Mouse (Mus musculus) forebrain, embryonic 14.5 days (tissue): ENCODE data around the gene S100a13. TPM values are rescaled to one million over a fixed set of nuclear protein-coding genes. Genes with fewer than 3 reads are reported as not detected.

Source experiments
- ATAC-seq: fragments of 200-750 bp; cut with Nextera tagmentation; 2 replicates; pipeline ENCODE4 v1.8.0; 2017; ENCODE audit warnings: mild to moderate bottlenecking, moderate library complexity
- DNase-seq: peaks from one replicate; pipeline ENCODE4 v3.0.0-alpha.2; 2015; ENCODE audit warnings: low spot score
- H3K27ac ChIP-seq: fragments of 300-500 bp; sonication (generic); 2 replicates; pipeline ENCODE4 v1.5.1; 2014; ENCODE audit warnings: low read depth, mild to moderate bottlenecking, control low read depth, low read length, moderate library complexity
- H3K27me3 ChIP-seq: fragments of 300-500 bp; sonication (generic); replicated peaks from 2 replicates; pipeline ENCODE4 v1.6.1; 2014; ENCODE audit warnings: low read length, control low read depth, mixed read lengths; ENCODE audit not compliant: control insufficient read depth, insufficient read depth
- H3K36me3 ChIP-seq: fragments of 300-500 bp; sonication (generic); 2 replicates; pipeline ENCODE4 v1.6.1; 2014; ENCODE audit warnings: low read length, control low read depth; ENCODE audit not compliant: control insufficient read depth, insufficient read depth
- H3K4me1 ChIP-seq: fragments of 300-500 bp; sonication (generic); 2 replicates; pipeline ENCODE4 v1.6.1; 2014; ENCODE audit warnings: antibody characterized with exemption, low read length, control low read depth; ENCODE audit not compliant: control insufficient read depth, insufficient read depth
- H3K4me2 ChIP-seq: fragments of 300-500 bp; sonication (generic); 2 replicates; pipeline ENCODE4 v1.6.1; 2014; ENCODE audit warnings: mild to moderate bottlenecking, control low read depth, low read length
- H3K4me3 ChIP-seq: fragments of 300-500 bp; sonication (generic); 2 replicates; pipeline ENCODE4 v1.5.1; 2014; ENCODE audit warnings: low read depth, low read length, control low read depth
- H3K9ac ChIP-seq: fragments of 300-500 bp; sonication (generic); 2 replicates; pipeline ENCODE4 v1.6.1; 2014; ENCODE audit warnings: mild to moderate bottlenecking, low read length, control low read depth, moderate library complexity
- H3K9me3 ChIP-seq: fragments of 300-500 bp; sonication (generic); replicated peaks from 2 replicates; pipeline ENCODE4 v1.6.1; 2016; ENCODE audit warnings: low read length, control low read depth, mixed read lengths; ENCODE audit not compliant: control insufficient read depth
- WGBS: fragments of 180-500 bp; shearing (Covaris S2); extraction: QIAGEN DNeasy Blood & Tissue Kit; methylation state at CpG from one replicate; pipeline ENCODE4 v1.1.7; 2014; 5-methylcytosine and 5-hydroxymethylcytosine counted together
- polyA plus RNA-seq: library from polyadenylated mRNA; unstranded; fragments of >200 nt; fragmentation: Nextera tagmentation; extraction: Ambion mirVana; gene quantifications from 2 replicates; pipeline ENCODE4 v1.2.1, GENCODE M21; 2014

Gene S100a13
- 9.4 and 11.1 TPM in 2 replicates for polyA plus RNA-seq

- H3K9me3 ChIP-seq: no peaks in the 10 kb centered on the region
- DNase-seq (peak; percentile 33), ATAC-seq (peak; percentile 21; the same call in 1 of the 2 replicates)
- peaks cover 9% of the 10 kb centered on the region; the same call in 1 of the 2 replicates for H3K27me3 ChIP-seq
- H3K36me3 ChIP-seq: no peaks in the 10 kb centered on the region
- no peak within 1 kb of the TSS for H3K27ac ChIP-seq
- H3K4me1 ChIP-seq: peaks cover 4% of the 10 kb centered on the region; the same call in 1 of the 2 replicates
- peak within 1 kb of the TSS; percentile 23 for H3K4me3 ChIP-seq
- peak within 1 kb of the TSS; percentile 49 for H3K9ac ChIP-seq
- H3K4me2 ChIP-seq: peak within 1 kb of the TSS; percentile 60
- 7% methylated on average over 25 of the region's 25 CpGs for WGBS
Observed at GRCm38 (mm10) chr3:90513796-90514590, at the start of gene S100a13, which contains the start of gene S100a1. Gene S100a13, plus strand, starts transcription at chr3:90514435. Gene S100a1, minus strand, starts transcription at chr3:90514392.

GRCm38 (mm10) chr3:90464552-90465080, 49.6 kb upstream of the S100a13 start:
- Histone ChIP-seq H3K4me1 (peaks cover 6% of the 10 kb centered on the region; the same call in 1 of the 2 replicates), H3K9ac (peak overlapping the region; percentile 55), H3K27ac (no peak overlapping the region), H3K4me3 (peak overlapping the region; percentile 52), H3K4me2 (peak overlapping the region; percentile 57), H3K9me3 (no peaks in the 10 kb centered on the region), H3K27me3 (peaks cover 37% of the 10 kb centered on the region), H3K36me3 (no peaks in the 10 kb centered on the region)
- WGBS: 12% methylated on average over 37 of the region's 37 CpGs
- ATAC-seq: peak; percentile 44
- no peak for DNase-seq

- WGBS: under 1% methylated on average over 70 of the region's 75 CpGs
- Histone ChIP-seq H3K36me3 (no peaks in the 10 kb centered on the region), H3K4me2 (peak overlapping the region; percentile 57), H3K4me1 (peaks cover 6% of the 10 kb centered on the region; the same call in 1 of the 2 replicates), H3K27ac (no peak overlapping the region), H3K4me3 (peak overlapping the region; percentile 52), H3K27me3 (peaks cover 37% of the 10 kb centered on the region), H3K9ac (peak overlapping the region; percentile 55), H3K9me3 (no peaks in the 10 kb centered on the region)
- peak; percentile 17 for DNase-seq
- ATAC-seq: peak; percentile 52
Observed at GRCm38 (mm10) chr3:90465081-90465685, 49.1 kb upstream of the S100a13 start.

GRCm38 (mm10) chr3:90465686-90466310, 48.4 kb upstream of the S100a13 start, which contains the start of gene Npr1:
Gene Npr1, minus strand, starts transcription at chr3:90465866.
- no peaks in the 10 kb centered on the region for H3K9me3 ChIP-seq
- DNase-seq (peak; percentile 21), ATAC-seq (peak; percentile 66)
- peaks cover 37% of the 10 kb centered on the region for H3K27me3 ChIP-seq
- H3K36me3 ChIP-seq: no peaks in the 10 kb centered on the region
- no peak within 1 kb of the TSS for H3K27ac ChIP-seq
- 0% methylated on average over 25 of the region's 49 CpGs for WGBS
- H3K9ac ChIP-seq: peak within 1 kb of the TSS; percentile 55
- peak within 1 kb of the TSS; percentile 52 for H3K4me3 ChIP-seq
- H3K4me1 ChIP-seq: peaks cover 6% of the 10 kb centered on the region; the same call in 1 of the 2 replicates
- peak within 1 kb of the TSS; percentile 57 for H3K4me2 ChIP-seq

- DNase-seq (peak; percentile 81), ATAC-seq (peak; percentile 53; the same call in 1 of the 2 replicates)
- H3K4me2 ChIP-seq: peak overlapping the region; percentile 57
- H3K9ac ChIP-seq: peak overlapping the region; percentile 55; the same call in 1 of the 2 replicates
- peaks cover 6% of the 10 kb centered on the region; the same call in 1 of the 2 replicates for H3K4me1 ChIP-seq
- H3K27me3 ChIP-seq: peaks cover 37% of the 10 kb centered on the region
- no peaks in the 10 kb centered on the region for H3K9me3 ChIP-seq
- H3K36me3 ChIP-seq: no peaks in the 10 kb centered on the region
- under 1% methylated on average over 15 of the region's 15 CpGs for WGBS
- H3K4me3 ChIP-seq: peak overlapping the region; percentile 52
- H3K27ac ChIP-seq: no peak overlapping the region
Observed at GRCm38 (mm10) chr3:90466311-90466766, 47.9 kb upstream of the S100a13 start.

GRCm38 (mm10) chr3:90467618-90468300, 46.5 kb upstream of the S100a13 start:
- no peaks in the 10 kb centered on the region for H3K9me3 ChIP-seq
- ATAC-seq (no peak), DNase-seq (no peak)
- peaks cover 6% of the 10 kb centered on the region; the same call in 1 of the 2 replicates for H3K4me1 ChIP-seq
- H3K27ac ChIP-seq: no peak overlapping the region
- no peak overlapping the region for H3K9ac ChIP-seq
- H3K4me2 ChIP-seq: no peak overlapping the region
- 97% methylated on average over 10 of the region's 10 CpGs for WGBS
- H3K27me3 ChIP-seq: peaks cover 32% of the 10 kb centered on the region
- no peak overlapping the region for H3K4me3 ChIP-seq
- no peaks in the 10 kb centered on the region for H3K36me3 ChIP-seq

- Histone ChIP-seq H3K36me3 (no peaks in the 10 kb centered on the region), H3K4me3 (no peak overlapping the region), H3K9ac (no peak overlapping the region), H3K4me2 (no peak overlapping the region), H3K27ac (no peak overlapping the region), H3K4me1 (peaks cover 3% of the 10 kb centered on the region), H3K27me3 (no peaks in the 10 kb centered on the region), H3K9me3 (no peaks in the 10 kb centered on the region)
- 31% methylated on average over 3 of the region's 3 CpGs for WGBS
- ATAC-seq (no peak), DNase-seq (peak; percentile 29)
Observed at GRCm38 (mm10) chr3:90472213-90472612, 42.0 kb upstream of the S100a13 start.
